Mouse (Mus musculus) testis, adult 2 months (tissue): ENCODE measurements around the gene Ly6g6d.

ENCODE experiments used
- CTCF ChIP-seq: fragments of 200-500 bp; IDR thresholded peaks from 2 replicates; pipeline ENCODE4 v1.5.1; 2012; ENCODE audit warnings: low read depth, mild to moderate bottlenecking, inconsistent platforms, low read length, moderate library complexity; ENCODE audit not compliant: control insufficient read depth, insufficient read depth, insufficient replicate concordance
- POLR2A ChIP-seq: fragments of 200-500 bp; IDR thresholded peaks from 2 replicates; pipeline ENCODE4 v1.6.1; 2012; ENCODE audit warnings: low read depth, mild to moderate bottlenecking, inconsistent platforms, low read length, moderate library complexity; ENCODE audit not compliant: control insufficient read depth

- TF ChIP-seq CTCF = no peak
- TF ChIP-seq POLR2A = no peak
These were observed 23.3 kb upstream of the Ly6g6d start for GRCm38 (mm10) chr17:35101161-35101560.
